Mouse (Mus musculus) stomach, postnatal 0 days (tissue): ENCODE results near the gene Heca.

Source experiments
- CTCF ChIP-seq: IDR thresholded peaks from 2 replicates; pipeline ENCODE4 v1.5.1; 2016; ENCODE audit warnings: antibody characterized with exemption, low read depth, mild to moderate bottlenecking, moderate library complexity
- EP300 ChIP-seq: optimal IDR thresholded peaks from 2 replicates; pipeline ENCODE3; 2016; ENCODE audit warnings: antibody characterized with exemption

DNA sequence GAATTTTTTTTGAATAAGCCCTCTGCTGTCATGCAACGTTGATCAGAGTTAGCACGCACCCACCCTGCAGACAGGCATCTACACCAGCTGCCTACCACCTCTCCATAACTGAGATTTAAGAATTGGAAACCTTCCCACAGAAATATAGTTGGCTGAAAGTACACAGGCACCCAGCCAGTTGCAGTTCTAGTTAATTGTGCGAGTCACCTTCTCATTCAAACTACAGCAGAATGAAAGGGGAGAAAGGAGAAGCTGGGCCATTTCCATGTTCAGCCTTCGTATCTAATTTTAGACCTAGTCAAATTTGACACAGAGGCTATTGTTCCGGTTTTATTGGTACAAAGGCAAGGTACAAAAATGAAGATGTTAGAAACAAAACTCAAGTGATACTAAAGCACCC lies 2.9 kb upstream of the Heca start:
- no peak for TF ChIP-seq CTCF
- TF ChIP-seq EP300: no peak
